ENCODE assay signal across 14 mouse cellular contexts in the genomic region with DNA sequence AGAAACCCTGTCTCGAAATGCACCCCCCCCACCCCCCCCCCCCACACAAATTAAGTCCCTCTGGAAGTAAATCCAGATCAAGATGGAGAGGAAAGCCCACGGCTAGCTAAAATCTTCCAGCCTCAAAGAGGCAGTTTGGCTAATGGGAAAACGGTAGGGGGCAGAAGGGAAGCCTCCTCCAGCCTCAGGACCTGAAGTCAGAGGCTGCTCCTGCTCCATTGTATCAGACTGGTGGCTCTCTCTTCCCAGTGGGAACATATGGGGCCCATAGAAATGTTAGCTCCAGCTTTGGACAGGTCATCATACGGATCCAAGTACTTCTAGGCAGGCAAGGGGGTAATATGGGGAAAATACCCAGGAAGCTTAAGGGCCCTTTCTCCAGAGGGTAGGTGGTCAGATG. TPM values are rescaled to one million over a fixed set of nuclear protein-coding genes. Genes with fewer than 3 reads are reported as not detected.
A peak's percentile ranks its signal among the peaks of the same experiment; 100 is the strongest.
DNase-seq lines count a peak whose midpoint lies in the region; ATAC-seq and TF ChIP-seq lines count a peak whose summit lies in the region.
"Had no signal": no experiment of that assay in that cellular context is flagged by ENCODE, and none has a peak within 500 bp of the region (broad histone marks: within the 10 kb centered on the region; RNA-seq: fewer than 3 reads in every experiment).

No protein-coding gene starts in this region.

- DNase-seq in layer of hippocampus, adult 2 months (ENCODE audit: low spot score in 2 of 2) = no peak
- DNase-seq in layer of hippocampus, adult 8-10 months (ENCODE audit: low spot score in 2 of 2) = no peak
- no peak for DNase-seq in neural tube, embryonic 10.5 days (ENCODE audit: extremely low spot score, low spot score)
- no peak for DNase-seq in left cerebral cortex, adult 9 months (ENCODE audit: low spot score in 2 of 2)
- DNase-seq: kidney, adult 11 months; kidney, postnatal 14 days had no signal

- peak overlapping the region; percentile 86 for H3K27ac ChIP-seq in layer of hippocampus, adult 2 months
- H3K27ac ChIP-seq in neural tube, embryonic 13.5 days (replicated peaks) = no peak overlapping the region
- H3K27ac ChIP-seq: embryonic facial prominence, embryonic 10.5 days; heart, adult 2 months; hindbrain, embryonic 14.5 days; stomach, embryonic 15.5 days had no signal

- no peaks in the 10 kb centered on the region for H3K9me3 ChIP-seq in erythroblast, embryonic 14.5 days (ENCODE audit: control insufficient read depth, low read length)
- no peaks in the 10 kb centered on the region for H3K9me3 ChIP-seq in neural tube, embryonic 13.5 days
- H3K9me3 ChIP-seq: embryonic facial prominence, embryonic 10.5 days; stomach, embryonic 15.5 days had no signal

- 0 out of 2 replicates have a peak overlapping the region, but pooled peaks have one; percentile 54 for H3K9ac ChIP-seq in neural tube, embryonic 13.5 days
- H3K9ac ChIP-seq: hindbrain, embryonic 14.5 days; stomach, embryonic 15.5 days had no signal

- peak overlapping the region; percentile 77 for H3K4me3 ChIP-seq in erythroblast, embryonic 14.5 days (replicated peaks)
- no peak overlapping the region for H3K4me3 ChIP-seq in layer of hippocampus, adult 2 months
- no peak overlapping the region for H3K4me3 ChIP-seq in neural tube, embryonic 13.5 days
- H3K4me3 ChIP-seq: heart, adult 2 months; stomach, embryonic 15.5 days had no signal

- peaks cover 87% of the 10 kb centered on the region for H3K4me1 ChIP-seq in erythroblast, embryonic 14.5 days (ENCODE audit: control insufficient read depth)
- H3K4me1 ChIP-seq in neural tube, embryonic 13.5 days (replicated peaks) = peaks cover 37% of the 10 kb centered on the region

- no peak for ATAC-seq in erythroblast, adult 5-6 weeks (replicated peaks; ENCODE audit: low FRiP score, poor library complexity, severe bottlenecking)
- ATAC-seq in neural tube, embryonic 13.5 days (ENCODE audit: low read depth) = no peak
- ATAC-seq in megakaryocyte progenitor cell, adult 5-6 weeks (replicated peaks; ENCODE audit: poor library complexity) = no peak

- H3K27me3 ChIP-seq in erythroblast, embryonic 14.5 days (ENCODE audit: control insufficient read depth) = no peaks in the 10 kb centered on the region
- H3K27me3 ChIP-seq in neural tube, embryonic 13.5 days = no peaks in the 10 kb centered on the region
- H3K27me3 ChIP-seq: stomach, embryonic 15.5 days had no signal

- H3K4me2 ChIP-seq in neural tube, embryonic 13.5 days = no peak overlapping the region
- H3K4me2 ChIP-seq: hindbrain, embryonic 14.5 days; stomach, embryonic 15.5 days had no signal

- WGBS in neural tube, embryonic 13.5 days = 50% methylated on average over 4 of the region's 4 CpGs

- peaks cover 97% of the 10 kb centered on the region for H3K36me3 ChIP-seq in erythroblast, embryonic 14.5 days (ENCODE audit: control insufficient read depth)
- H3K36me3 ChIP-seq in neural tube, embryonic 13.5 days = peaks cover 26% of the 10 kb centered on the region

- no peak for TF ChIP-seq CTCF in layer of hippocampus, adult 2 months (conservative IDR thresholded peaks at IDR 0.05)

RNA-seq across cellular contexts. Expression of gene Tmcc2, which starts 25.4 kb away (rescaled TPM):
- 409 and 495 TPM in 2 replicates for polyA plus RNA-seq in erythroblast, embryonic 14.5 days (2012)
- total RNA-seq in erythroblast, adult 5-6 weeks (2015; ENCODE audit: low replicate concordance) = 2,859 and 3,164 TPM in 2 replicates
- 5,593 and 6,096 TPM in 2 replicates for total RNA-seq in erythroblast, adult 5-6 weeks (2017; ENCODE audit: low replicate concordance)
- 100 to 1,000 TPM; 242 to 256 TPM for total RNA-seq in layer of hippocampus, adult 2 months (2021)
- 100 to 1,000 TPM; 201 to 235 (median 218) TPM for total RNA-seq in layer of hippocampus, adult 8-10 months (2022)
- polyA plus RNA-seq in neural tube, embryonic 13.5 days (2015; fragmentation: Nextera tagmentation; extraction: Ambion mirVana) = 32.2 and 33.9 TPM in 2 replicates
- total RNA-seq in megakaryocyte progenitor cell, adult 5-6 weeks (2015) = 2.9 and 6.1 TPM in 2 replicates
- 5.5 and 6.0 TPM in 2 replicates for total RNA-seq in megakaryocyte progenitor cell, adult 5-6 weeks (2017)

RNA-seq across cellular contexts. Expression of gene Nuak2, which starts 49.7 kb away (rescaled TPM):
- 0.02 TPM in 1 of 2 replicates, not detected in the other for polyA plus RNA-seq in erythroblast, embryonic 14.5 days (2012)
- total RNA-seq in erythroblast, adult 5-6 weeks (2015; ENCODE audit: low replicate concordance) = 4.4 and 7.7 TPM in 2 replicates
- 1.8 and 3.7 TPM in 2 replicates for total RNA-seq in erythroblast, adult 5-6 weeks (2017; ENCODE audit: low replicate concordance)
- 1 to 10 TPM in 1 of 2 experiments, under 1 TPM in 1; 0.76 to 1.7 TPM for total RNA-seq in layer of hippocampus, adult 2 months (2021)
- total RNA-seq in layer of hippocampus, adult 8-10 months (2022) = 1 to 10 TPM; 1.2 to 2.0 (median 1.9) TPM
- polyA plus RNA-seq in neural tube, embryonic 13.5 days (2015; fragmentation: Nextera tagmentation; extraction: Ambion mirVana) = 9.0 and 10.5 TPM in 2 replicates
- 19.8 and 26.1 TPM in 2 replicates for total RNA-seq in megakaryocyte progenitor cell, adult 5-6 weeks (2015)
- 14.5 and 20.2 TPM in 2 replicates for total RNA-seq in megakaryocyte progenitor cell, adult 5-6 weeks (2017)

RNA-seq across cellular contexts. Expression of gene Dstyk, which starts 51.7 kb away (rescaled TPM):
- 0.07 and 0.09 TPM in 2 replicates for polyA plus RNA-seq in erythroblast, embryonic 14.5 days (2012)
- 36.8 and 37.3 TPM in 2 replicates for total RNA-seq in erythroblast, adult 5-6 weeks (2015; ENCODE audit: low replicate concordance)
- total RNA-seq in erythroblast, adult 5-6 weeks (2017; ENCODE audit: low replicate concordance) = 46.4 and 59.1 TPM in 2 replicates
- 10 to 100 TPM; 49.0 to 50.2 TPM for total RNA-seq in layer of hippocampus, adult 2 months (2021)
- total RNA-seq in layer of hippocampus, adult 8-10 months (2022) = 10 to 100 TPM; 41.2 to 53.1 (median 47.5) TPM
- 9.2 and 9.8 TPM in 2 replicates for polyA plus RNA-seq in neural tube, embryonic 13.5 days (2015; fragmentation: Nextera tagmentation; extraction: Ambion mirVana)
- 14.2 and 20.1 TPM in 2 replicates for total RNA-seq in megakaryocyte progenitor cell, adult 5-6 weeks (2015)
- total RNA-seq in megakaryocyte progenitor cell, adult 5-6 weeks (2017) = 16.0 and 22.3 TPM in 2 replicates

Comparison
In these comparisons a context has a peak if more than half of its experiments do, and no peak if none do; other contexts are left out.
1. RNA of gene Tmcc2, which starts 25.4 kb away (total RNA-seq): 2,859 to 6,096 TPM in erythroblast, adult 5-6 weeks, 242 to 256 TPM in layer of hippocampus, adult 2 months and 201 to 235 TPM in layer of hippocampus, adult 8-10 months; 2.9 to 6.1 TPM in megakaryocyte progenitor cell, adult 5-6 weeks; every median in the first group is over 10 times any median in the second.